Mouse (Mus musculus): ENCODE results near the gene Dpp6.

GRCm38 (mm10) chr5:27292236-27292635, 475.2 kb downstream of the Dpp6 start:
- no peak for TF ChIP-seq CTCF (IDR thresholded peaks at IDR 0.05; ENCODE audit: low read depth)
- no peak for TF ChIP-seq EP300 (optimal IDR thresholded peaks at IDR 0.05)
